Mouse (Mus musculus) midbrain, embryonic 14.5 days (tissue): ENCODE data around the gene Dda1. TPM values are rescaled to one million over a fixed set of nuclear protein-coding genes. Genes with fewer than 3 reads are reported as not detected.

Source experiments
- ATAC-seq: fragments of 200-750 bp; cut with Nextera tagmentation; 2 replicates; pipeline ENCODE4 v1.8.0; 2017; ENCODE audit warnings: moderate number of reproducible peaks, moderate library complexity; ENCODE audit not compliant: low FRiP score, low TSS enrichment
- DNase-seq: peaks from one replicate; pipeline ENCODE4 v3.0.0-alpha.2; 2015
- H3K27ac ChIP-seq: fragments of 300-500 bp; sonication (generic); replicated peaks from 2 replicates; pipeline ENCODE4 v1.5.1; 2014; ENCODE audit warnings: mild to moderate bottlenecking, low read depth, low read length, moderate library complexity
- H3K27me3 ChIP-seq: fragments of 300-500 bp; sonication (generic); 2 replicates; pipeline ENCODE4 v1.6.1; 2014; ENCODE audit warnings: low read length, control low read depth, mixed read lengths; ENCODE audit not compliant: control insufficient read depth, insufficient read depth
- H3K36me3 ChIP-seq: fragments of 300-500 bp; sonication (generic); 2 replicates; pipeline ENCODE4 v1.6.1; 2014; ENCODE audit warnings: low read length, control low read depth; ENCODE audit not compliant: control insufficient read depth, insufficient read depth
- H3K4me1 ChIP-seq: fragments of 300-500 bp; sonication (generic); 2 replicates; pipeline ENCODE4 v1.6.1; 2014; ENCODE audit warnings: mild to moderate bottlenecking, antibody characterized with exemption, low read length, control low read depth; ENCODE audit not compliant: control insufficient read depth, insufficient read depth
- H3K4me2 ChIP-seq: fragments of 300-500 bp; sonication (generic); 2 replicates; pipeline ENCODE4 v1.6.1; 2014; ENCODE audit warnings: mild to moderate bottlenecking, low read length, moderate library complexity
- H3K4me3 ChIP-seq: fragments of 300-500 bp; sonication (generic); replicated peaks from 2 replicates; pipeline ENCODE4 v1.5.1; 2014; ENCODE audit warnings: low read depth, low read length
- H3K9ac ChIP-seq: fragments of 300-500 bp; sonication (generic); replicated peaks from 2 replicates; pipeline ENCODE4 v1.6.1; 2014; ENCODE audit warnings: mild to moderate bottlenecking, low read length, moderate library complexity
- H3K9me3 ChIP-seq: fragments of 300-500 bp; sonication (generic); 2 replicates; pipeline ENCODE4 v1.6.1; 2016; ENCODE audit warnings: low read length, control low read depth, mixed read lengths; ENCODE audit not compliant: control insufficient read depth
- WGBS: fragments of 180-500 bp; shearing (Covaris S2); extraction: QIAGEN DNeasy Blood & Tissue Kit; methylation state at CpG from one replicate; pipeline ENCODE4 v1.1.7; 2014; 5-methylcytosine and 5-hydroxymethylcytosine counted together
- polyA plus RNA-seq: library from polyadenylated mRNA; unstranded; fragments of >200 nt; fragmentation: Nextera tagmentation; extraction: Ambion mirVana; gene quantifications from 2 replicates; pipeline ENCODE4 v1.2.1, GENCODE M21; 2014

The Dda1 gene
- polyA plus RNA-seq, 1 experiment from 2014 or later: 213 TPM

DNA sequence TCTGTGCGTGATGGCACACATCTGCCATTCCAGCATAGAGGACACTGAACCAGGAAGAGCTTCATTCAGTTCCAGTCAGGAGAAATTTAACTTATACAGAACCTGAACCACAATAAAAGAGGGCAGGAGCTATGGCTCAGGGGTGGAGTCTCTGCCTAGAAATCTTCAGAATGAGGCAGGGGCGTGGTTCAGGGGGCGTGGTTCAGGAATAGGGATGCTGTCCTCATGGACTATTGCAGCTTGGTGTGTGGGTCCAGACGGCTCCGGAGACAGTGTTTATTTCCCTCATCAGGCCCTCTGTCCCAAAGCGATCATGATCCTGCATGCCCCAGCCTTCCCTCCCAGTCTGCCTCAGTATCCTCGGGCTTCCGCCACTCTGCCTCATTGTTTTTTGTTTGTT, 14.3 kb upstream of the Dda1 start:
- Histone ChIP-seq H3K27me3 (no peaks in the 10 kb centered on the region), H3K9ac (no peak overlapping the region), H3K27ac (no peak overlapping the region), H3K4me3 (no peak overlapping the region), H3K9me3 (no peaks in the 10 kb centered on the region), H3K4me1 (no peaks in the 10 kb centered on the region), H3K36me3 (peaks cover 37% of the 10 kb centered on the region), H3K4me2 (no peak overlapping the region)
- 83% methylated on average over 8 of the region's 8 CpGs for WGBS
- DNase-seq (no peak), ATAC-seq (no peak)

DNA sequence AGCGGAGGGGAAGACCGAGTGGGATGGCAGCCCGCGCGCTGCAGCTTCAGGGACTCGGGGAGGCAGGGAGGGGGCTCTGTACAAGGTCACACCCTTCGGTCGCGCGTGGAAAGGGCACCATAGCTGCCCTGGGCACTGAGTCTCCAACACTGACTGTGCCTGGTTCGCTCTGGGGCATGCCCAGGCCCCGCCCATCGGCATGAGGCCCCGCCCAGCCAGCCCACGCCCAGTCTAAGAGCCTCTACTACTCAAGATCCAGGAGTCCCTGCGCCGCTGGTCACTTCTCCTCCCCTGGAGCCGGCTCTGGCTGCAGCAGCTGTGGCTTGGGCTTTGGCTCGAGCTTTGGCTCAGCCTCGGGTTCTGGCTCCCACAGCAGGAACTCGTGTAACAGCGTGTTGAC, 12.1 kb upstream of the Dda1 start:
- Histone ChIP-seq H3K4me2 (no peak overlapping the region), H3K4me1 (peaks cover 5% of the 10 kb centered on the region; the same call in 1 of the 2 replicates), H3K9me3 (no peaks in the 10 kb centered on the region), H3K36me3 (peaks cover 53% of the 10 kb centered on the region), H3K4me3 (no peak overlapping the region), H3K9ac (no peak overlapping the region), H3K27me3 (no peaks in the 10 kb centered on the region), H3K27ac (no peak overlapping the region)
- WGBS: 39% methylated on average over 22 of the region's 22 CpGs
- DNase-seq (no peak), ATAC-seq (no peak)

GRCm38 (mm10) chr8:71457659-71458270, 11.2 kb upstream of the Dda1 start:
- Histone ChIP-seq H3K4me3 (no peak overlapping the region), H3K27ac (no peak overlapping the region), H3K9me3 (no peaks in the 10 kb centered on the region), H3K4me1 (peaks cover 14% of the 10 kb centered on the region), H3K27me3 (no peaks in the 10 kb centered on the region), H3K36me3 (peaks cover 53% of the 10 kb centered on the region), H3K4me2 (no peak overlapping the region), H3K9ac (no peak overlapping the region)
- 87% methylated on average over 20 of the region's 20 CpGs for WGBS
- DNase-seq: no peak
- no peak for ATAC-seq

GRCm38 (mm10) chr8:71460716-71461115, 8.3 kb upstream of the Dda1 start:
- Histone ChIP-seq H3K9me3 (no peaks in the 10 kb centered on the region), H3K27ac (no peak overlapping the region), H3K9ac (no peak overlapping the region; the same call in 1 of the 2 replicates), H3K36me3 (peaks cover 53% of the 10 kb centered on the region), H3K4me3 (no peak overlapping the region), H3K27me3 (no peaks in the 10 kb centered on the region), H3K4me2 (no peak overlapping the region), H3K4me1 (peaks cover 28% of the 10 kb centered on the region)
- 91% methylated on average over 6 of the region's 6 CpGs for WGBS
- DNase-seq (no peak), ATAC-seq (no peak)

GRCm38 (mm10) chr8:71461152-71461840, 7.7 kb upstream of the Dda1 start:
- no peaks in the 10 kb centered on the region for H3K9me3 ChIP-seq
- H3K9ac ChIP-seq: no peak overlapping the region; the same call in 1 of the 2 replicates
- peaks cover 49% of the 10 kb centered on the region for H3K36me3 ChIP-seq
- WGBS: 84% methylated on average over 47 of the region's 47 CpGs
- peak overlapping the region; percentile 19 for H3K4me2 ChIP-seq
- no peak for ATAC-seq
- H3K4me1 ChIP-seq: peaks cover 33% of the 10 kb centered on the region
- no peak overlapping the region for H3K27ac ChIP-seq
- H3K27me3 ChIP-seq: no peaks in the 10 kb centered on the region
- DNase-seq: no peak
- no peak overlapping the region for H3K4me3 ChIP-seq

DNA sequence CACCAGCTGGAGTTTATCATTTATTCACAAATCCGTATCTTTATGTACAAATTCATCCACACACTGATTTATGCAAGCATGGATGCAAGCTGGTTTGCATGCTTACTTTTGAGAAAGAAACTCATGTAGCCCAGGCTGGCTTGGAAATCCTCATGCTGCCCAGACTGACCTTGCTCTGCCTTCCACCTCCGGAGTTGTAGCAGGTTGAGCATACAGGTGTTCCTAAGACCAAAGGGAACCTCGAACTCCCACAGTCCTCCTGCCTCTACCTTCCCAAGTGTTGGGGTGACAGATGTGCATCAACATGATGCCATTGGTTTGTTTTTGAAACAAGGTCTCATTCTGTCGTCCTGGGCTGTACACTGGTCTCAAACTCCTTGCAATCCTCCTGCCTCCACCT, 6.8 kb upstream of the Dda1 start:
- Histone ChIP-seq H3K4me2 (peak overlapping the region; percentile 89), H3K27me3 (no peaks in the 10 kb centered on the region), H3K27ac (no peak overlapping the region; the same call in 1 of the 2 replicates), H3K9ac (peak overlapping the region; percentile 89), H3K4me1 (peaks cover 33% of the 10 kb centered on the region), H3K36me3 (peaks cover 43% of the 10 kb centered on the region), H3K4me3 (peak overlapping the region; percentile 87), H3K9me3 (no peaks in the 10 kb centered on the region)
- ATAC-seq (no peak), DNase-seq (no peak)
- 75% methylated on average over 4 of the region's 4 CpGs for WGBS

GRCm38 (mm10) chr8:71462786-71463185, 6.2 kb upstream of the Dda1 start:
- peak overlapping the region; percentile 89 for H3K9ac ChIP-seq
- ATAC-seq (no peak), DNase-seq (peak; percentile 62)
- H3K4me1 ChIP-seq: peaks cover 33% of the 10 kb centered on the region
- H3K4me2 ChIP-seq: peak overlapping the region; percentile 89
- peaks cover 37% of the 10 kb centered on the region for H3K36me3 ChIP-seq
- H3K27ac ChIP-seq: peak overlapping the region; percentile 82
- H3K27me3 ChIP-seq: no peaks in the 10 kb centered on the region
- H3K4me3 ChIP-seq: peak overlapping the region; percentile 87
- H3K9me3 ChIP-seq: no peaks in the 10 kb centered on the region
- 3% methylated on average over 16 of the region's 16 CpGs for WGBS

- Histone ChIP-seq H3K36me3 (peaks cover 31% of the 10 kb centered on the region), H3K27ac (peak within 1 kb of the TSS; percentile 82), H3K9ac (peak within 1 kb of the TSS; percentile 89), H3K9me3 (no peaks in the 10 kb centered on the region), H3K4me2 (peak within 1 kb of the TSS; percentile 89), H3K4me1 (peaks cover 33% of the 10 kb centered on the region), H3K4me3 (peak within 1 kb of the TSS; percentile 87), H3K27me3 (no peaks in the 10 kb centered on the region)
- DNase-seq (peak; percentile 97), ATAC-seq (peak; percentile 81)
- WGBS: under 1% methylated on average over 55 of the region's 55 CpGs
Measured at GRCm38 (mm10) chr8:71463188-71464033, 5.6 kb upstream of the Dda1 start, which contains the start of gene Abhd8. TSS of gene Abhd8 (minus strand) at chr8:71463655.
